Mouse (Mus musculus) neutrophil, adult 59 days (primary cell): ENCODE measurements around the gene 1700092M07Rik. TPM values are rescaled to one million over a fixed set of nuclear protein-coding genes. Genes with fewer than 3 reads are reported as not detected.

Experiments
- total RNA-seq, 2 experiments: library from RNA; stranded (reverse); gene quantifications; 1 replicate in 1 of 2; 2 replicates in 1 of 2; pipeline ENCODE4 v1.2.4; 2023

1700092M07Rik gene
- total RNA-seq: 1 to 10 TPM in 1 of 2 experiments, not detected in 1; 2.8 TPM

GRCm38 (mm10) chr19:8740603-8741002, at the start of gene 1700092M07Rik:
Gene 1700092M07Rik (plus strand): TSS chr19:8740718.

DNA sequence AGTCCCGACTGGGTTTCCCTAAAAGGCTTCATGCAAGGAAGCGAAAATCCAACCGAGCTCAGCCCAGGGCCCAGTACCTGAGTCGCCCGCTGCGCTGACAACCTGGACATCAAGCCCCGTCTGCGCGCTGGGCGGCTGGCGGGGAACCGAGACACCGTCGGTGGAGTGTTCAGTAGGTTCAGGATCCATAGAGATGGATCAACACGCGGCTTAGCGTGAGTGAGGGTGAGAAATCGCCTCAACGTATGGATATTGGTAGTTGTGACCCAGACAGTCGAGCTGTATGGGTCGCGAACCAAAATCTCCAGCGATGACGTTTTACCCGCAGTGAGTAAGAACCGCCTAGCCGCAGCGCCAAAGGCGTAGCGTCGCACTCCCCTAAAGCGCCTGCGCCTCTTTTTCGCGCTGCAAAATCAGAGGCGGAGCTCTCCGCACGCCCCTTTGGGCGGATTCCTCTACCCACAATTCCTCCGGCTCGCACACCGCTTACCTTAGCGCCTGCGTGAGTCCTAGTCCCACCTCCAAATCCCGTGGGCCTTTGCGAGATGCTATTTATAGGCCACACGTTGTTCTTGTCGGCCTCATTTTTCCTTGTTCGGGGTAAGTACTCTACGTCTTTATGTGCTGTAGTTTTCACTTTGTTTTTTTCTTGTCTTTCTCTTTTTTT, 17.5 kb upstream of the 1700092M07Rik start, which contains the start of gene Slc3a2:
Slc3a2 (minus strand) TSS at position 463 of the 667 bp plus-strand sequence.

DNA sequence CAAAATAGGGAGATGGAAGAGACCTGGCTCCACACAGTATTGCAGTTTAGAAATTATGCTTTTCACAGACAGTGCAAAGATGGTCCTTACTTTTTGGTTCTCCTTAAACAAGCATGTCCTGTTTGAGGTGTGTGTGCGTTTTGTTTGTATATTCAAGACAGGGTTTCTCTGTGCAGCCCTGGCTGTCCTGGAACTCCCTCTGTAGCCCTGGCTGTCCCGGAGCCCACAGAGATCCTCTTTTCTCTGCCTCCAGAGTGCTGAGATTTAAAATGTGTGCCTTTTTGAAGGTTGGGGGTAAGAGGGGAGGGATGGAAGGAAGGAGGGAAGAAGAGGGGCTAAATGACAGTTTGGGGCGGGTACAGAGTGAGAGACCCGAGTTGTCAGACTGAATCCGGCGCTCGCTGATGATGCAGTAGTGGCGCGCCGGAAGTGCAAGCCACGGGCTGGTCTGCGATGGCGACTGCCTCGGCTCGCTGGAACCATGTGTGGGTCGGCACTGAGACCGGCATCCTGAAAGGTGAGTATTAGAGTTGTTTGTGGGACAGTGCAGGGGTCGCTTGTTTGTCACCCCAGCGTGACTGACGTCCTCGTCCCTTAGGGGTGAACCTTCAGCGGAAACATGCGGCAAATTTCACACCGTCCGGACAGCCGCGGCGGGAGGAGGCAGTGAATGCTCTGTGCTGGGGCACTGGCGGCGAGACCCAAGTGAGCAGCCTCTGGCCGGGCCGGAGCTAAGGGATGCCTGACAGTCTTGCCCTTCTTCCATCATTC, 4.9 kb upstream of the 1700092M07Rik start, which contains the start of gene Wdr74:
Wdr74 (plus strand) TSS at position 439 of the 771 bp plus-strand sequence.

DNA sequence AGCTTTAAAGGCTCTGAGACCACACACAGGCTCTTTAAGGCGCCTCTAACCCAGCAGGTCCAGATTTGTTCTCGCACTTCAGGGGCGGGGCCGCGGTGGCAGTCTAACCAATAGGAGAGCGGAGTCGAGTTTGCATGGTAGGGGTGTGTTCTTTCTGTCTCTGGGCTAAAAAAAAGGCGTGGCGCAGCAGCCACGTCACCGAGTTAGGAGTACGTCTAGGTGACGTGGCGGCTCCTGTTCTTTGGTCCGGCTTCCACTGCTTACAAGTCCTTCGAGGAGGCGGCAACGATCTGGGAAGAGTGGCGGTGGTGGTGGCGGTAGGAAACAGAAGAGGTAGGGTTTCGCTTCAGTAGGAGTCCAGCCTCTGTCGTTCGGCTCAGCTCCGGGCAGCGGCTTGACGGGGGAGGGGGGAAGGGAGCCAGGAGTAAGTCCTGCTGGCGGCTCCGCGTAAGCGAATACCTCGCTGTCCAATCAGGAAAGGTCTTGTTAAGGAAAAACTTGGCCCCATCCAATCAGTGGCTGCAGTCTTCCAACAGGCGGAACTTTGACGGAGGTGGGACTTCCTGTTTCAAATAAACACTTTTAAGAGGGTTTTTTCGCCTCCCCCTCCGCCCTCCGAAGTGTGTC, 838 bp downstream of the 1700092M07Rik start, which contains the start of gene Stx5a:
Stx5a (plus strand) TSS at position 171 of the 627 bp plus-strand sequence.

GRCm38 (mm10) chr19:8756635-8757387, 16.3 kb downstream of the 1700092M07Rik start, which contains the start of gene Nxf1:
Gene Nxf1 (plus strand): TSS chr19:8757073.

GRCm38 (mm10) chr19:8770567-8771270, 30.2 kb downstream of the 1700092M07Rik start, which contains the start of gene Tmem223:
Gene Tmem223 (plus strand): TSS chr19:8770996.

GRCm38 (mm10) chr19:8774086-8774835, 33.7 kb downstream of the 1700092M07Rik start, which contains the start of gene Tmem179b:
Gene Tmem179b (minus strand): TSS chr19:8774467.

GRCm38 (mm10) chr19:8786008-8786781, 45.7 kb downstream of the 1700092M07Rik start, which contains the start of gene Taf6l:
Gene Taf6l (minus strand): TSS chr19:8786417.

Other genes starting within 250 kb of the 1700092M07Rik start
- gene Slc22a8, start 149.5 kb upstream of the 1700092M07Rik start, total RNA-seq: not detected
- not detected for gene Slc22a6, start 122.7 kb upstream of the 1700092M07Rik start, total RNA-seq
- under 1 TPM; 0.22 to 0.57 TPM for gene Chrm1, start 76.9 kb upstream of the 1700092M07Rik start, total RNA-seq
- 100 to 1,000 TPM; 121 to 124 TPM for gene Slc3a2, start 17.3 kb upstream of the 1700092M07Rik start, total RNA-seq
- 10 to 100 TPM; 20.6 to 29.3 TPM for gene Wdr74, start 4.9 kb upstream of the 1700092M07Rik start, total RNA-seq
- gene Stx5a, start 695 bp downstream of the 1700092M07Rik start, total RNA-seq: 100 to 1,000 TPM; 125 to 152 TPM
- gene Nxf1, start 16.4 kb downstream of the 1700092M07Rik start, total RNA-seq: 100 to 1,000 TPM; 133 to 147 TPM
- 10 to 100 TPM; 20.5 to 24.1 TPM for gene Tmem223, start 30.3 kb downstream of the 1700092M07Rik start, total RNA-seq
- 10 to 100 TPM; 75.5 to 83.0 TPM for gene Tmem179b, start 33.7 kb downstream of the 1700092M07Rik start, total RNA-seq
- gene Taf6l, start 45.7 kb downstream of the 1700092M07Rik start, total RNA-seq: 10 to 100 TPM; 11.3 to 11.5 TPM
- 10 to 100 TPM; 45.1 to 45.9 TPM for gene Polr2g, start 57.9 kb downstream of the 1700092M07Rik start, total RNA-seq
- gene Zbtb3, start 61.8 kb downstream of the 1700092M07Rik start, total RNA-seq: under 1 TPM; 0.79 to 0.98 TPM
- gene Ttc9c, start 78.6 kb downstream of the 1700092M07Rik start, total RNA-seq: 10 to 100 TPM; 20.3 to 24.7 TPM
- 10 to 100 TPM; 89.7 to 97.5 TPM for gene Hnrnpul2, start 79.3 kb downstream of the 1700092M07Rik start, total RNA-seq
- gene AC129217.1, start 89.1 kb downstream of the 1700092M07Rik start, total RNA-seq: 1 to 10 TPM; 3.5 to 7.8 TPM
- 10 to 100 TPM; 55.1 to 64.1 TPM for gene Bscl2, start 96.7 kb downstream of the 1700092M07Rik start, total RNA-seq
- not detected for gene Gng3, start 98.5 kb downstream of the 1700092M07Rik start, total RNA-seq
- under 1 TPM; 0.20 to 0.36 TPM for gene Lrrn4cl, start 110.0 kb downstream of the 1700092M07Rik start, total RNA-seq
- 10 to 100 TPM; 92.5 to 99.0 TPM for gene Ubxn1, start 130.8 kb downstream of the 1700092M07Rik start, total RNA-seq
- gene Uqcc3, start 140.2 kb downstream of the 1700092M07Rik start, total RNA-seq: 10 to 100 TPM; 19.7 to 21.0 TPM
- 10 to 100 TPM in 1 of 2 experiments, 1 to 10 TPM in 1; 9.9 to 17.6 TPM for gene Lbhd1, start 143.0 kb downstream of the 1700092M07Rik start, total RNA-seq
- gene Gm49403, start 143.2 kb downstream of the 1700092M07Rik start, total RNA-seq: not detected
- gene 1810009A15Rik, start 148.1 kb downstream of the 1700092M07Rik start, total RNA-seq: 10 to 100 TPM; 20.5 to 27.8 TPM
- gene Gm49416, start 148.2 kb downstream of the 1700092M07Rik start, total RNA-seq: 1 to 10 TPM; 6.1 to 8.2 TPM
- gene Ints5, start 152.3 kb downstream of the 1700092M07Rik start, total RNA-seq: 10 to 100 TPM; 13.2 to 14.3 TPM
- 10 to 100 TPM; 79.7 to 91.5 TPM for gene Ganab, start 157.4 kb downstream of the 1700092M07Rik start, total RNA-seq
- 10 to 100 TPM; 39.9 to 45.3 TPM for gene B3gat3, start 179.7 kb downstream of the 1700092M07Rik start, total RNA-seq
- 1 to 10 TPM; 1.3 to 2.3 TPM for gene Rom1, start 188.6 kb downstream of the 1700092M07Rik start, total RNA-seq
- 10 to 100 TPM; 48.3 to 52.7 TPM for gene Eml3, start 188.8 kb downstream of the 1700092M07Rik start, total RNA-seq
- 100 to 1,000 TPM; 103 to 115 TPM for gene Mta2, start 201.2 kb downstream of the 1700092M07Rik start, total RNA-seq
- gene Tut1, start 213.1 kb downstream of the 1700092M07Rik start, total RNA-seq: 1 to 10 TPM; 6.4 to 9.1 TPM
- 100 to 1,000 TPM; 127 to 130 TPM for gene Eef1g, start 226.3 kb downstream of the 1700092M07Rik start, total RNA-seq
- gene Ahnak, start 248.6 kb downstream of the 1700092M07Rik start, total RNA-seq: 100 to 1,000 TPM; 348 to 529 TPM